Mouse (Mus musculus): ENCODE measurements at regions not wholly inside any gene's neighbourhood (a gene's known extent, or its start where the extent isn't known, plus 50 kb on each side); places are given as distances from the start of the nearest gene placed in this dataset.

DNA sequence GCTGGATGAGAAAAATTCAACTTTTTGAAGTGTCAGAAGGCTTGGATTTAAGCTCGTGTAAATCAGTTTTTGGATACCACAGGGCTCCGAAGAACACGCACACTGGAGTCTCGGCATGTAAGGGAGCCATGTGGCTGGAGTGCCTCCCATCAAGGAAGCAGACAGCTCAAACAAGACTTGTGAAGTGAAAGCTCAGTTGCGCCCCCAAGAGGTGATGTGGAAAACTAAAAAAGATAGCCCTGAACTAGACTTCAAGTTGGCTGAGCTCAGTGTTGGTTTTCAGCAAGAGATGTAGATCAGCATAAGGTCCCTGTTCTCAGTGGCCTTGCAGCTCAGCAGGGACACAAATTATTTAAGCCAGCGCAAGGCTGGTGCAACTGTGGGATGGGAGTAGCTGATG, 113.7 kb upstream of the Fam204a start:
- peak; percentile 30; the same call in 1 of the 2 replicates for TF ChIP-seq CTCF (IDR thresholded peaks at IDR 0.05; ENCODE audit: low read depth)
- no peak for TF ChIP-seq EP300 (IDR thresholded peaks at IDR 0.05; ENCODE audit: low read depth)

Measured in liver, postnatal 0 days (tissue).